Mouse (Mus musculus) adrenal gland, postnatal 36 days (tissue): ENCODE results near the gene Arl15. TPM values are rescaled to one million over a fixed set of nuclear protein-coding genes. Genes with fewer than 3 reads are reported as not detected.

Source experiments
- total RNA-seq, 2 experiments: library from RNA; stranded (reverse); gene quantifications; 2 replicates each; pipeline ENCODE4 v1.2.3; 2021

Gene Arl15
- total RNA-seq, 2 experiments from 2014 or later: 31.0 to 33.2 TPM

Other genes starting within 250 kb of the Arl15 start
- 10 to 100 TPM; 22.1 to 25.7 TPM for gene Snx18, start 175.9 kb upstream of the Arl15 start, total RNA-seq
- gene Hspb3, start 130.8 kb upstream of the Arl15 start, total RNA-seq: not detected